ENCODE assay signal across 24 mouse cellular contexts in genomic region chr3:110538275-110538674, GRCm38 (mm10).
A peak's percentile ranks its signal among the peaks of the same experiment; 100 is the strongest.
DNase-seq lines count a peak whose midpoint lies in the region; ATAC-seq lines count a peak whose summit lies in the region.
"Had no signal": no experiment of that assay in that cellular context is flagged by ENCODE, and none has a peak within 500 bp of the region (broad histone marks: within the 10 kb centered on the region; RNA-seq: fewer than 3 reads in every experiment).

No protein-coding gene starts in this region.

- H3K4me1 ChIP-seq in forebrain, embryonic 12.5 days: no peaks in the 10 kb centered on the region
- H3K4me1 ChIP-seq in forebrain, embryonic 11.5 days (replicated peaks; ENCODE audit: control insufficient read depth, insufficient read depth, low read length): no peaks in the 10 kb centered on the region
- no peaks in the 10 kb centered on the region for H3K4me1 ChIP-seq in midbrain, embryonic 14.5 days (ENCODE audit: control insufficient read depth, insufficient read depth, low read length)
- no peaks in the 10 kb centered on the region for H3K4me1 ChIP-seq in midbrain, embryonic 10.5 days
- H3K4me1 ChIP-seq in forebrain, embryonic 15.5 days: no peaks in the 10 kb centered on the region
- H3K4me1 ChIP-seq in liver, embryonic 12.5 days: no peaks in the 10 kb centered on the region
- H3K4me1 ChIP-seq: embryonic facial prominence, embryonic 15.5 days; heart, embryonic 15.5 days; hindbrain, embryonic 10.5 days; intestine, embryonic 15.5 days had no signal

- peak; percentile 37; the same call in 1 of the 2 replicates for ATAC-seq in forebrain, embryonic 12.5 days (ENCODE audit: low FRiP score)
- ATAC-seq in forebrain, embryonic 11.5 days (replicated peaks; ENCODE audit: low FRiP score): no peak
- ATAC-seq in midbrain, embryonic 14.5 days (ENCODE audit: low FRiP score, low TSS enrichment): no peak
- peak; percentile 60 for ATAC-seq in forebrain, embryonic 15.5 days (replicated peaks)
- ATAC-seq in liver, embryonic 12.5 days: no peak
- ATAC-seq: CD4-positive, CD25-positive, alpha-beta regulatory T cell, adult 4 months; intestine, embryonic 15.5 days had no signal

- H3K9me3 ChIP-seq in forebrain, embryonic 12.5 days: no peaks in the 10 kb centered on the region
- H3K9me3 ChIP-seq in forebrain, embryonic 11.5 days (ENCODE audit: control insufficient read depth, low read length): no peaks in the 10 kb centered on the region
- H3K9me3 ChIP-seq in midbrain, embryonic 14.5 days (ENCODE audit: control insufficient read depth, low read length): no peaks in the 10 kb centered on the region
- no peaks in the 10 kb centered on the region for H3K9me3 ChIP-seq in midbrain, embryonic 10.5 days (replicated peaks)
- no peaks in the 10 kb centered on the region for H3K9me3 ChIP-seq in forebrain, embryonic 15.5 days
- H3K9me3 ChIP-seq in liver, embryonic 12.5 days (replicated peaks): no peaks in the 10 kb centered on the region
- H3K9me3 ChIP-seq: embryonic facial prominence, embryonic 15.5 days; heart, embryonic 15.5 days; hindbrain, embryonic 10.5 days; intestine, embryonic 15.5 days had no signal

- H3K27me3 ChIP-seq in forebrain, embryonic 12.5 days: no peaks in the 10 kb centered on the region
- H3K27me3 ChIP-seq in forebrain, embryonic 11.5 days (ENCODE audit: control insufficient read depth, insufficient read depth, low read length): no peaks in the 10 kb centered on the region
- H3K27me3 ChIP-seq in midbrain, embryonic 14.5 days (ENCODE audit: control insufficient read depth, insufficient read depth, low read length): no peaks in the 10 kb centered on the region
- no peaks in the 10 kb centered on the region for H3K27me3 ChIP-seq in midbrain, embryonic 10.5 days (ENCODE audit: low read depth, poor library complexity, severe bottlenecking)
- H3K27me3 ChIP-seq in forebrain, embryonic 15.5 days: no peaks in the 10 kb centered on the region
- no peaks in the 10 kb centered on the region for H3K27me3 ChIP-seq in liver, embryonic 12.5 days (replicated peaks)
- H3K27me3 ChIP-seq: embryonic facial prominence, embryonic 15.5 days; heart, embryonic 15.5 days; intestine, embryonic 15.5 days had no signal

- no peak for DNase-seq in forebrain, embryonic 11.5 days (ENCODE audit: low spot score)
- peak; percentile 4 for DNase-seq in midbrain, embryonic 14.5 days
- no peak for DNase-seq in midbrain, embryonic 10.5 days (ENCODE audit: low spot score)
- DNase-seq in yolk sac, embryonic 10.5 days (ENCODE audit: low spot score): no peak
- DNase-seq: adrenal gland, postnatal 14 days; B cell, adult 2 months; cerebellum, adult 11 months; cerebellum, adult 8-10 months; cerebellum, postnatal 14 days; embryo, embryonic 11 days; gastrocnemius, postnatal 10 days; heart, adult 2 months had no signal

- H3K27ac ChIP-seq in forebrain, embryonic 12.5 days: no peak overlapping the region
- H3K27ac ChIP-seq in forebrain, embryonic 11.5 days (ENCODE audit: low read depth, low read length): no peak overlapping the region
- no peak overlapping the region for H3K27ac ChIP-seq in midbrain, embryonic 14.5 days (replicated peaks; ENCODE audit: low read depth, low read length)
- H3K27ac ChIP-seq in midbrain, embryonic 10.5 days (replicated peaks): no peak overlapping the region
- no peak overlapping the region for H3K27ac ChIP-seq in forebrain, embryonic 15.5 days (replicated peaks)
- H3K27ac ChIP-seq in liver, embryonic 12.5 days: no peak overlapping the region
- H3K27ac ChIP-seq: embryonic facial prominence, embryonic 15.5 days; heart, adult 2 months; heart, embryonic 15.5 days; hindbrain, embryonic 10.5 days; hindbrain, embryonic 14.5 days; intestine, embryonic 15.5 days had no signal

- H3K36me3 ChIP-seq in forebrain, embryonic 12.5 days (replicated peaks): no peaks in the 10 kb centered on the region
- H3K36me3 ChIP-seq in forebrain, embryonic 11.5 days (ENCODE audit: control insufficient read depth, insufficient read depth, low read length): no peaks in the 10 kb centered on the region
- H3K36me3 ChIP-seq in midbrain, embryonic 14.5 days (ENCODE audit: control insufficient read depth, insufficient read depth, low read length): no peaks in the 10 kb centered on the region
- no peaks in the 10 kb centered on the region for H3K36me3 ChIP-seq in midbrain, embryonic 10.5 days
- H3K36me3 ChIP-seq in forebrain, embryonic 15.5 days: no peaks in the 10 kb centered on the region
- no peaks in the 10 kb centered on the region for H3K36me3 ChIP-seq in liver, embryonic 12.5 days
- H3K36me3 ChIP-seq: embryonic facial prominence, embryonic 15.5 days; G1E; heart, embryonic 15.5 days; hindbrain, embryonic 10.5 days; intestine, embryonic 15.5 days had no signal

- WGBS in forebrain, embryonic 12.5 days: 37% methylated on average over 2 of the region's 2 CpGs
- WGBS in forebrain, embryonic 11.5 days: 49% methylated on average over 2 of the region's 2 CpGs
- 48% methylated on average over 2 of the region's 2 CpGs for WGBS in midbrain, embryonic 14.5 days
- 76% methylated on average over 2 of the region's 2 CpGs for WGBS in midbrain, embryonic 10.5 days
- WGBS in forebrain, embryonic 15.5 days: 26% methylated on average over 2 of the region's 2 CpGs
- 63% methylated on average over 2 of the region's 2 CpGs for WGBS in liver, embryonic 12.5 days (ENCODE audit: insufficient replicate concordance)

- H3K4me3 ChIP-seq in forebrain, embryonic 12.5 days (replicated peaks): no peak overlapping the region
- H3K4me3 ChIP-seq in forebrain, embryonic 11.5 days (ENCODE audit: low read depth, low read length): no peak overlapping the region
- H3K4me3 ChIP-seq in midbrain, embryonic 14.5 days (replicated peaks; ENCODE audit: low read depth, low read length): no peak overlapping the region
- H3K4me3 ChIP-seq in midbrain, embryonic 10.5 days: no peak overlapping the region
- H3K4me3 ChIP-seq in forebrain, embryonic 15.5 days: no peak overlapping the region
- no peak overlapping the region for H3K4me3 ChIP-seq in liver, embryonic 12.5 days
- H3K4me3 ChIP-seq: embryonic facial prominence, embryonic 15.5 days; erythroblast, embryonic 14.5 days; heart, adult 2 months; heart, embryonic 15.5 days; hindbrain, embryonic 10.5 days; intestine, embryonic 15.5 days had no signal

- H3K4me2 ChIP-seq in forebrain, embryonic 12.5 days: no peak overlapping the region
- H3K4me2 ChIP-seq in forebrain, embryonic 11.5 days (ENCODE audit: low read depth, low read length, severe bottlenecking): no peak overlapping the region
- no peak overlapping the region for H3K4me2 ChIP-seq in midbrain, embryonic 14.5 days (ENCODE audit: low read length)
- no peak overlapping the region for H3K4me2 ChIP-seq in forebrain, embryonic 15.5 days (replicated peaks)
- no peak overlapping the region for H3K4me2 ChIP-seq in liver, embryonic 12.5 days
- H3K4me2 ChIP-seq: embryonic facial prominence, embryonic 15.5 days; heart, embryonic 11.5 days; heart, embryonic 15.5 days; hindbrain, embryonic 14.5 days; intestine, embryonic 15.5 days had no signal

- H3K9ac ChIP-seq in forebrain, embryonic 12.5 days: no peak overlapping the region
- no peak overlapping the region for H3K9ac ChIP-seq in forebrain, embryonic 11.5 days (ENCODE audit: low read length)
- H3K9ac ChIP-seq in midbrain, embryonic 14.5 days (replicated peaks; ENCODE audit: low read length): no peak overlapping the region
- no peak overlapping the region for H3K9ac ChIP-seq in forebrain, embryonic 15.5 days (replicated peaks)
- no peak overlapping the region for H3K9ac ChIP-seq in liver, embryonic 12.5 days
- H3K9ac ChIP-seq: embryonic facial prominence, embryonic 15.5 days; heart, embryonic 15.5 days; hindbrain, embryonic 14.5 days; intestine, embryonic 15.5 days had no signal

Comparison
In these comparisons a context has a peak if more than half of its experiments do, and no peak if none do; other contexts are left out.
1. ATAC-seq: peak in forebrain, embryonic 12.5 days (single experiment) and forebrain, embryonic 15.5 days (single experiment); none in forebrain, embryonic 11.5 days (single experiment), midbrain, embryonic 14.5 days (single experiment) and liver, embryonic 12.5 days (single experiment).